Mouse (Mus musculus) lung, embryonic 14.5 days (tissue): ENCODE measurements around the gene Plekha4. TPM values are rescaled to one million over a fixed set of nuclear protein-coding genes. Genes with fewer than 3 reads are reported as not detected.
A peak's percentile ranks its signal among the peaks of the same experiment; 100 is the strongest.

Experiments used
- ATAC-seq: fragments of 200-750 bp; cut with Nextera tagmentation; 2 replicates; pipeline ENCODE4 v1.8.0; 2017; ENCODE audit warnings: mild to moderate bottlenecking, moderate TSS enrichment, moderate library complexity; ENCODE audit not compliant: insufficient read depth
- DNase-seq: peaks from one replicate; pipeline ENCODE4 v3.0.0-alpha.2; 2015
- H3K27ac ChIP-seq: fragments of 300-500 bp; sonication (generic); 2 replicates; pipeline ENCODE4 v1.5.1; 2014; ENCODE audit warnings: low read depth, mild to moderate bottlenecking, moderate library complexity
- H3K27me3 ChIP-seq: fragments of 300-500 bp; sonication (generic); 2 replicates; pipeline ENCODE4 v1.6.1; 2014; ENCODE audit warnings: low read length, control low read depth; ENCODE audit not compliant: insufficient read depth
- H3K36me3 ChIP-seq: fragments of 300-500 bp; sonication (generic); 2 replicates; pipeline ENCODE4 v1.6.1; 2014; ENCODE audit warnings: control low read depth; ENCODE audit not compliant: insufficient read depth
- H3K4me1 ChIP-seq: fragments of 300-500 bp; sonication (generic); 2 replicates; pipeline ENCODE4 v1.6.1; 2014; ENCODE audit warnings: antibody characterized with exemption, control low read depth; ENCODE audit not compliant: insufficient read depth
- H3K4me2 ChIP-seq: fragments of 300-500 bp; sonication (generic); 2 replicates; pipeline ENCODE4 v1.6.1; 2014; ENCODE audit warnings: mild to moderate bottlenecking
- H3K4me3 ChIP-seq: fragments of 300-500 bp; sonication (generic); 2 replicates; pipeline ENCODE4 v1.5.1; 2014; ENCODE audit warnings: low read depth, low read length
- H3K9ac ChIP-seq: fragments of 300-500 bp; sonication (generic); 2 replicates; pipeline ENCODE4 v1.6.1; 2014
- H3K9me3 ChIP-seq: fragments of 300-500 bp; sonication (generic); 2 replicates; pipeline ENCODE4 v1.6.1; 2016; ENCODE audit warnings: low read depth, low read length, control low read depth
- CTCF ChIP-seq: IDR thresholded peaks from 2 replicates; pipeline ENCODE4 v1.5.1; 2016; ENCODE audit warnings: antibody characterized with exemption, low read depth
- WGBS: fragments of 180-500 bp; shearing (Covaris S2); extraction: QIAGEN DNeasy Blood & Tissue Kit; methylation state at CpG from one replicate; pipeline ENCODE4 v1.1.7; 2014; 5-methylcytosine and 5-hydroxymethylcytosine counted together
- polyA plus RNA-seq: library from polyadenylated mRNA; unstranded; fragments of >200 nt; fragmentation: Nextera tagmentation; extraction: Ambion mirVana; gene quantifications from 2 replicates; pipeline ENCODE4 v1.2.1, GENCODE M21; 2014

The Plekha4 gene
- polyA plus RNA-seq, 1 experiment from 2014 or later, result 1.9 TPM

- no peaks in the 10 kb centered on the region for H3K9me3 ChIP-seq
- H3K9ac ChIP-seq, result no peak overlapping the region
- WGBS, result 96% methylated on average over 8 of the region's 8 CpGs
- peaks cover 46% of the 10 kb centered on the region for H3K36me3 ChIP-seq
- H3K4me1 ChIP-seq, result no peaks in the 10 kb centered on the region
- no peak for TF ChIP-seq CTCF
- H3K27me3 ChIP-seq, result no peaks in the 10 kb centered on the region
- H3K4me3 ChIP-seq, result no peak overlapping the region
- no peak overlapping the region for H3K27ac ChIP-seq
- DNase-seq, result no peak
- no peak overlapping the region for H3K4me2 ChIP-seq
- no peak for ATAC-seq
These were observed 33.8 kb upstream of the Plekha4 start for GRCm38 (mm10) chr7:45492225-45492844.

GRCm38 (mm10) chr7:45492951-45493350 lies 33.2 kb upstream of the Plekha4 start:
- no peaks in the 10 kb centered on the region for H3K27me3 ChIP-seq
- WGBS, result 84% methylated on average over 5 of the region's 5 CpGs
- no peak for TF ChIP-seq CTCF
- no peak for DNase-seq
- no peak overlapping the region for H3K9ac ChIP-seq
- H3K9me3 ChIP-seq, result no peaks in the 10 kb centered on the region
- no peak for ATAC-seq
- no peaks in the 10 kb centered on the region for H3K4me1 ChIP-seq
- no peak overlapping the region for H3K27ac ChIP-seq
- no peak overlapping the region for H3K4me2 ChIP-seq
- peaks cover 52% of the 10 kb centered on the region for H3K36me3 ChIP-seq
- H3K4me3 ChIP-seq, result no peak overlapping the region

- no peak for ATAC-seq
These were observed 31.6 kb upstream of the Plekha4 start for GRCm38 (mm10) chr7:45494548-45494947.

GRCm38 (mm10) chr7:45498427-45498826 lies 27.7 kb upstream of the Plekha4 start:
- DNase-seq (no peak), ATAC-seq (no peak)
- H3K4me3 ChIP-seq, result no peak overlapping the region
- H3K9me3 ChIP-seq, result no peaks in the 10 kb centered on the region
- 95% methylated on average over 6 of the region's 6 CpGs for WGBS
- no peaks in the 10 kb centered on the region for H3K4me1 ChIP-seq
- no peak overlapping the region for H3K9ac ChIP-seq
- no peak for TF ChIP-seq CTCF
- no peaks in the 10 kb centered on the region for H3K27me3 ChIP-seq
- H3K27ac ChIP-seq, result no peak overlapping the region
- H3K36me3 ChIP-seq, result peaks cover 89% of the 10 kb centered on the region
- no peak overlapping the region for H3K4me2 ChIP-seq

More at GRCm38 (mm10) chr7:45494548-45494947, 31.6 kb upstream of the Plekha4 start:
- Histone ChIP-seq H3K36me3 (peaks cover 68% of the 10 kb centered on the region), H3K4me2 (no peak overlapping the region), H3K9me3 (no peaks in the 10 kb centered on the region), H3K4me1 (no peaks in the 10 kb centered on the region), H3K27ac (no peak overlapping the region), H3K27me3 (no peaks in the 10 kb centered on the region), H3K9ac (no peak overlapping the region), H3K4me3 (no peak overlapping the region)
- no peak for DNase-seq
- no peak for TF ChIP-seq CTCF
- WGBS, result 80% methylated on average over 9 of the region's 9 CpGs

GRCm38 (mm10) chr7:45507583-45507982 lies 18.5 kb upstream of the Plekha4 start:
- ATAC-seq (no peak), DNase-seq (no peak)
- Histone ChIP-seq H3K4me2 (no peak overlapping the region), H3K4me1 (no peaks in the 10 kb centered on the region), H3K9me3 (no peaks in the 10 kb centered on the region), H3K4me3 (no peak overlapping the region), H3K9ac (no peak overlapping the region), H3K27ac (no peak overlapping the region), H3K27me3 (no peaks in the 10 kb centered on the region), H3K36me3 (peaks cover 27% of the 10 kb centered on the region)
- TF ChIP-seq CTCF, result no peak
- 85% methylated on average over 6 of the region's 6 CpGs for WGBS

- DNase-seq (no peak), ATAC-seq (no peak)
- Histone ChIP-seq H3K9me3 (no peaks in the 10 kb centered on the region), H3K27ac (peak overlapping the region; percentile 47; the same call in 1 of the 2 replicates), H3K9ac (peak overlapping the region; percentile 60; the same call in 1 of the 2 replicates), H3K36me3 (peaks cover 23% of the 10 kb centered on the region), H3K27me3 (no peaks in the 10 kb centered on the region), H3K4me2 (peak overlapping the region; percentile 97), H3K4me1 (no peaks in the 10 kb centered on the region), H3K4me3 (0 out of 2 replicates have a peak overlapping the region, but pooled peaks have one; percentile 8)
- no peak for TF ChIP-seq CTCF
- 87% methylated on average over 6 of the region's 6 CpGs for WGBS
These were observed 17.6 kb upstream of the Plekha4 start for GRCm38 (mm10) chr7:45508561-45508960.

- no peaks in the 10 kb centered on the region for H3K27me3 ChIP-seq
- ATAC-seq, result peak; percentile 25
- DNase-seq, result no peak
- peak overlapping the region; percentile 97 for H3K4me2 ChIP-seq
- TF ChIP-seq CTCF, result no peak
- no peaks in the 10 kb centered on the region for H3K9me3 ChIP-seq
- peaks cover 23% of the 10 kb centered on the region for H3K36me3 ChIP-seq
- H3K9ac ChIP-seq, result peak overlapping the region; percentile 60
- 27% methylated on average over 19 of the region's 19 CpGs for WGBS
- peak overlapping the region; percentile 92 for H3K27ac ChIP-seq
- H3K4me3 ChIP-seq, result peak overlapping the region; percentile 53
- no peaks in the 10 kb centered on the region for H3K4me1 ChIP-seq
These were observed 16.8 kb upstream of the Plekha4 start for GRCm38 (mm10) chr7:45509181-45509882.
